In genomic region chr8:124948733-124949111, GRCm38 (mm10) we compare ENCODE assay signal across 8 mouse cellular contexts. TPM values are rescaled to one million over a fixed set of nuclear protein-coding genes. Genes with fewer than 3 reads are reported as not detected.
DNase-seq lines count a peak whose midpoint lies in the region; ATAC-seq and TF ChIP-seq lines count a peak whose summit lies in the region.

No protein-coding gene starts in this region.

- H3K27me3 ChIP-seq in heart, embryonic 10.5 days (ENCODE audit: insufficient read depth, poor library complexity, severe bottlenecking) = no peaks in the 10 kb centered on the region
- no peaks in the 10 kb centered on the region for H3K27me3 ChIP-seq in C2C12 (ENCODE audit: control insufficient read depth, insufficient read depth, insufficient read length)
- H3K27me3 ChIP-seq in hindbrain, embryonic 11.5 days (ENCODE audit: control insufficient read depth, insufficient read depth, low read length) = no peaks in the 10 kb centered on the region
- no peaks in the 10 kb centered on the region for H3K27me3 ChIP-seq in lung, embryonic 16.5 days (ENCODE audit: control insufficient read depth, insufficient read depth, low read depth, low read length)
- H3K27me3 ChIP-seq in stomach, embryonic 14.5 days (ENCODE audit: control insufficient read depth, insufficient read depth, low read length) = no peaks in the 10 kb centered on the region

- H3ac ChIP-seq in C2C12 (ENCODE audit: control insufficient read depth, insufficient read length, low read depth) = peak overlapping the region; percentile 74

- peak overlapping the region; percentile 77 for H3K4me2 ChIP-seq in hindbrain, embryonic 11.5 days (replicated peaks; ENCODE audit: low read depth, low read length)
- peak overlapping the region; percentile 84 for H3K4me2 ChIP-seq in lung, embryonic 16.5 days (ENCODE audit: low read depth, low read length)
- peak overlapping the region; percentile 84 for H3K4me2 ChIP-seq in stomach, embryonic 14.5 days (replicated peaks; ENCODE audit: low read depth, low read length)

- peaks cover 64% of the 10 kb centered on the region for H3K79me2 ChIP-seq in C2C12 (ENCODE audit: control insufficient read depth, insufficient read depth)

- 17% methylated on average over 61 of the region's 62 CpGs for WGBS in heart, embryonic 10.5 days
- WGBS in hindbrain, embryonic 11.5 days = 0% methylated on average over 37 of the region's 62 CpGs
- 0% methylated on average over 5 of the region's 62 CpGs for WGBS in lung, embryonic 16.5 days
- WGBS in stomach, embryonic 14.5 days = 0% methylated on average over 47 of the region's 62 CpGs

- peaks cover 48% of the 10 kb centered on the region for H3K4me1 ChIP-seq in heart, embryonic 10.5 days
- peaks cover 4% of the 10 kb centered on the region; the same call in 1 of the 2 replicates for H3K4me1 ChIP-seq in hindbrain, embryonic 11.5 days (replicated peaks; ENCODE audit: control insufficient read depth, insufficient read depth, low read length)
- peaks cover 28% of the 10 kb centered on the region for H3K4me1 ChIP-seq in lung, embryonic 16.5 days (replicated peaks; ENCODE audit: control insufficient read depth, insufficient read depth, low read length)
- H3K4me1 ChIP-seq in stomach, embryonic 14.5 days (ENCODE audit: control insufficient read depth, insufficient read depth, low read length) = peaks cover 14% of the 10 kb centered on the region; the same call in 1 of the 2 replicates

- H3K9ac ChIP-seq in hindbrain, embryonic 11.5 days (ENCODE audit: low read depth, low read length) = peak overlapping the region; percentile 98
- peak overlapping the region; percentile 87 for H3K9ac ChIP-seq in lung, embryonic 16.5 days (ENCODE audit: low read length)
- H3K9ac ChIP-seq in stomach, embryonic 14.5 days (replicated peaks; ENCODE audit: low read depth, low read length) = peak overlapping the region; percentile 95

- peak overlapping the region; percentile 98 for H3K27ac ChIP-seq in heart, embryonic 10.5 days
- peak overlapping the region; percentile 97 for H3K27ac ChIP-seq in hindbrain, embryonic 11.5 days (ENCODE audit: low read depth, low read length)
- peak overlapping the region; percentile 97 for H3K27ac ChIP-seq in lung, embryonic 16.5 days (ENCODE audit: low read length)
- H3K27ac ChIP-seq in stomach, embryonic 14.5 days (ENCODE audit: low read length) = peak overlapping the region; percentile 92

- no peak for ATAC-seq in hindbrain, embryonic 11.5 days (ENCODE audit: low FRiP score)
- ATAC-seq in lung, embryonic 16.5 days (ENCODE audit: low read depth) = peak; percentile 31
- ATAC-seq in stomach, embryonic 14.5 days (ENCODE audit: insufficient number of reproducible peaks, insufficient read depth, low FRiP score, low read depth) = 0 out of 2 replicates have a peak, but pooled peaks have one; percentile 4

- peaks cover 44% of the 10 kb centered on the region for H3K79me3 ChIP-seq in C2C12 (ENCODE audit: low read depth)

- 0 out of 2 replicates have a peak, but pooled peaks cover 4% of the 10 kb centered on the region for H3K36me3 ChIP-seq in heart, embryonic 10.5 days
- H3K36me3 ChIP-seq in C2C12 (ENCODE audit: control insufficient read depth, insufficient read depth) = no peaks in the 10 kb centered on the region
- no peaks in the 10 kb centered on the region for H3K36me3 ChIP-seq in hindbrain, embryonic 11.5 days (ENCODE audit: control insufficient read depth, insufficient read depth, low read length)
- no peaks in the 10 kb centered on the region; the same call in 1 of the 2 replicates for H3K36me3 ChIP-seq in lung, embryonic 16.5 days (ENCODE audit: control insufficient read depth, insufficient read depth, low read length)
- H3K36me3 ChIP-seq in stomach, embryonic 14.5 days (ENCODE audit: control insufficient read depth, insufficient read depth, low read length) = no peaks in the 10 kb centered on the region; the same call in 1 of the 2 replicates

- no peak for TF ChIP-seq CTCF in C2C12 (IDR thresholded peaks at IDR 0.05; ENCODE audit: control insufficient read depth, insufficient read depth, insufficient read length)

- peak; percentile 71 for DNase-seq in heart, embryonic 10.5 days (ENCODE audit: low spot score)
- DNase-seq in heart, adult 8-10 months (ENCODE audit: low spot score) = no peak
- DNase-seq in cerebellum, adult 11-12 months = peak; percentile 56
- peak; percentile 60 for DNase-seq in hindbrain, embryonic 11.5 days (ENCODE audit: low spot score)
- DNase-seq in frontal cortex, postnatal 25 days (ENCODE audit: low spot score in 2 of 2) = no peak

- H3K4me3 ChIP-seq in heart, embryonic 10.5 days = peak overlapping the region; percentile 96
- peak overlapping the region; percentile 83 for H3K4me3 ChIP-seq in C2C12 (ENCODE audit: insufficient read depth, poor library complexity, severe bottlenecking)
- H3K4me3 ChIP-seq in hindbrain, embryonic 11.5 days (ENCODE audit: low read depth, low read length) = peak overlapping the region; percentile 94
- H3K4me3 ChIP-seq in lung, embryonic 16.5 days (ENCODE audit: low read length) = peak overlapping the region; percentile 57
- peak overlapping the region; percentile 86 for H3K4me3 ChIP-seq in stomach, embryonic 14.5 days (ENCODE audit: low read depth, low read length)

- no peaks in the 10 kb centered on the region for H3K9me3 ChIP-seq in heart, embryonic 10.5 days
- H3K9me3 ChIP-seq in hindbrain, embryonic 11.5 days (ENCODE audit: control insufficient read depth, low read length) = no peaks in the 10 kb centered on the region
- H3K9me3 ChIP-seq in lung, embryonic 16.5 days (ENCODE audit: control insufficient read depth, low read length) = no peaks in the 10 kb centered on the region
- H3K9me3 ChIP-seq in stomach, embryonic 14.5 days (ENCODE audit: control insufficient read depth, low read depth, low read length) = no peaks in the 10 kb centered on the region

TF ChIP-seq in C2C12, 6 proteins besides CTCF, POLR2A, EP300 and RAD21:
- TF ChIP-seq MYOD1 (IDR thresholded peaks at IDR 0.05; ENCODE audit: control insufficient read depth, insufficient read length, low read depth) = no peak
- no peak for TF ChIP-seq MAX (IDR thresholded peaks at IDR 0.05)
- TF ChIP-seq USF1 (IDR thresholded peaks at IDR 0.05; ENCODE audit: low read depth) = no peak
- no peak for TF ChIP-seq CEBPB (IDR thresholded peaks at IDR 0.05; ENCODE audit: low read depth)
- TF ChIP-seq MYOG (IDR thresholded peaks at IDR 0.05; ENCODE audit: control insufficient read depth, extremely low read depth, insufficient read length) = no peak
- TF ChIP-seq FOSL1 (IDR thresholded peaks at IDR 0.05; ENCODE audit: insufficient read depth, low read length, poor library complexity, severe bottlenecking) = no peak

RNA-seq across cellular contexts. Expression of gene Egln1, which starts 0.4 kb away (rescaled TPM):
- polyA plus RNA-seq in heart, embryonic 10.5 days (2016; fragmentation: Nextera tagmentation; extraction: Ambion mirVana) = 13.2 and 17.0 TPM in 2 replicates
- 100 to 1,000 TPM; 328 to 381 (median 357) TPM for total RNA-seq in heart, adult 8-10 months (2022)
- 29.7 TPM for polyA plus RNA-seq in C2C12 (2012; fragmentation: generic; extraction: Trizol)
- 19.9 and 23.4 TPM in 2 replicates for polyA plus RNA-seq in hindbrain, embryonic 11.5 days (2014; fragmentation: Nextera tagmentation; extraction: Ambion mirVana)
- 11.6 and 11.7 TPM in 2 replicates for polyA plus RNA-seq in lung, embryonic 16.5 days (2015; fragmentation: Nextera tagmentation; extraction: Ambion mirVana)
- polyA plus RNA-seq in stomach, embryonic 14.5 days (2014; fragmentation: Nextera tagmentation; extraction: Ambion mirVana) = 20.1 and 21.8 TPM in 2 replicates

RNA-seq across cellular contexts. Expression of gene Sprtn, which starts 51.0 kb away (rescaled TPM):
- 9.5 and 9.7 TPM in 2 replicates for polyA plus RNA-seq in heart, embryonic 10.5 days (2016; fragmentation: Nextera tagmentation; extraction: Ambion mirVana)
- total RNA-seq in heart, adult 8-10 months (2022) = 10 to 100 TPM; 11.0 to 13.7 (median 12.3) TPM
- 9.1 TPM for polyA plus RNA-seq in C2C12 (2012; fragmentation: generic; extraction: Trizol)
- polyA plus RNA-seq in hindbrain, embryonic 11.5 days (2014; fragmentation: Nextera tagmentation; extraction: Ambion mirVana) = 9.6 and 12.3 TPM in 2 replicates
- polyA plus RNA-seq in lung, embryonic 16.5 days (2015; fragmentation: Nextera tagmentation; extraction: Ambion mirVana) = 9.1 and 9.6 TPM in 2 replicates
- polyA plus RNA-seq in stomach, embryonic 14.5 days (2014; fragmentation: Nextera tagmentation; extraction: Ambion mirVana) = 6.9 and 9.1 TPM in 2 replicates

RNA-seq across cellular contexts. Expression of gene Exoc8, which starts 51.2 kb away (rescaled TPM):
- 7.8 and 8.0 TPM in 2 replicates for polyA plus RNA-seq in heart, embryonic 10.5 days (2016; fragmentation: Nextera tagmentation; extraction: Ambion mirVana)
- 10 to 100 TPM; 18.5 to 22.5 (median 19.7) TPM for total RNA-seq in heart, adult 8-10 months (2022)
- 10.7 TPM for polyA plus RNA-seq in C2C12 (2012; fragmentation: generic; extraction: Trizol)
- polyA plus RNA-seq in hindbrain, embryonic 11.5 days (2014; fragmentation: Nextera tagmentation; extraction: Ambion mirVana) = 6.7 and 8.7 TPM in 2 replicates
- 8.3 and 8.8 TPM in 2 replicates for polyA plus RNA-seq in lung, embryonic 16.5 days (2015; fragmentation: Nextera tagmentation; extraction: Ambion mirVana)
- polyA plus RNA-seq in stomach, embryonic 14.5 days (2014; fragmentation: Nextera tagmentation; extraction: Ambion mirVana) = 7.8 and 8.9 TPM in 2 replicates

Comparison
In these comparisons a context has a peak if more than half of its experiments do, and no peak if none do; other contexts are left out.
1. DNase-seq: peak in heart, embryonic 10.5 days (single experiment), cerebellum, adult 11-12 months (single experiment) and hindbrain, embryonic 11.5 days (single experiment); none in heart, adult 8-10 months (single experiment) and frontal cortex, postnatal 25 days (0 of 2).
2. Peak in every context shown above with its lines, with median percentiles within 50 percentile points of each other: H3K27ac ChIP-seq, H3K4me3 ChIP-seq, H3K4me2 ChIP-seq and H3K9ac ChIP-seq.